Mouse (Mus musculus) kidney, embryonic 16.5 days (tissue): Measurements from ENCODE around the gene Cox8b. TPM values are rescaled to one million over a fixed set of nuclear protein-coding genes. Genes with fewer than 3 reads are reported as not detected.

ENCODE experiments used
- ATAC-seq: fragments of 200-750 bp; cut with Nextera tagmentation; 2 replicates; pipeline ENCODE4 v1.8.0; 2017; ENCODE audit warnings: moderate TSS enrichment; ENCODE audit not compliant: low FRiP score, low TSS enrichment
- H3K27ac ChIP-seq: fragments of 300-500 bp; sonication (generic); 2 replicates; pipeline ENCODE4 v1.5.1; 2014; ENCODE audit warnings: low read length
- H3K27me3 ChIP-seq: fragments of 300-500 bp; sonication (generic); 2 replicates; pipeline ENCODE4 v1.6.1; 2014; ENCODE audit warnings: low read length, control low read depth, mixed read lengths; ENCODE audit not compliant: insufficient read depth
- H3K36me3 ChIP-seq: fragments of 300-500 bp; sonication (generic); 2 replicates; pipeline ENCODE4 v1.6.1; 2014; ENCODE audit warnings: low read length, control low read depth, mixed read lengths; ENCODE audit not compliant: insufficient read depth
- H3K4me1 ChIP-seq: fragments of 300-500 bp; sonication (generic); 2 replicates; pipeline ENCODE4 v1.6.1; 2014; ENCODE audit warnings: low read length, control low read depth, mixed read lengths; ENCODE audit not compliant: insufficient read depth
- H3K4me2 ChIP-seq: fragments of 300-500 bp; sonication (generic); replicated peaks from 2 replicates; pipeline ENCODE4 v1.6.1; 2014; ENCODE audit warnings: low read depth, low read length
- H3K4me3 ChIP-seq: fragments of 300-500 bp; sonication (generic); 2 replicates; pipeline ENCODE4 v1.5.1; 2014; ENCODE audit warnings: mild to moderate bottlenecking, low read length
- H3K9ac ChIP-seq: fragments of 300-500 bp; sonication (generic); replicated peaks from 2 replicates; pipeline ENCODE4 v1.6.1; 2014; ENCODE audit warnings: low read length
- H3K9me3 ChIP-seq: fragments of 300-500 bp; sonication (generic); 2 replicates; pipeline ENCODE4 v1.6.1; 2016; ENCODE audit warnings: low read length, control low read depth
- WGBS: fragments of 180-500 bp; shearing (Covaris S2); extraction: QIAGEN DNeasy Blood & Tissue Kit; methylation state at CpG from one replicate; pipeline ENCODE4 v1.1.7; 2014; 5-methylcytosine and 5-hydroxymethylcytosine counted together
- polyA plus RNA-seq: library from polyadenylated mRNA; unstranded; fragments of >200 nt; fragmentation: Nextera tagmentation; extraction: Ambion mirVana; gene quantifications from 2 replicates; pipeline ENCODE4 v1.2.1, GENCODE M21; 2015

Gene Cox8b
- polyA plus RNA-seq, 1 experiment from 2014 or later = 2.6 TPM

DNA sequence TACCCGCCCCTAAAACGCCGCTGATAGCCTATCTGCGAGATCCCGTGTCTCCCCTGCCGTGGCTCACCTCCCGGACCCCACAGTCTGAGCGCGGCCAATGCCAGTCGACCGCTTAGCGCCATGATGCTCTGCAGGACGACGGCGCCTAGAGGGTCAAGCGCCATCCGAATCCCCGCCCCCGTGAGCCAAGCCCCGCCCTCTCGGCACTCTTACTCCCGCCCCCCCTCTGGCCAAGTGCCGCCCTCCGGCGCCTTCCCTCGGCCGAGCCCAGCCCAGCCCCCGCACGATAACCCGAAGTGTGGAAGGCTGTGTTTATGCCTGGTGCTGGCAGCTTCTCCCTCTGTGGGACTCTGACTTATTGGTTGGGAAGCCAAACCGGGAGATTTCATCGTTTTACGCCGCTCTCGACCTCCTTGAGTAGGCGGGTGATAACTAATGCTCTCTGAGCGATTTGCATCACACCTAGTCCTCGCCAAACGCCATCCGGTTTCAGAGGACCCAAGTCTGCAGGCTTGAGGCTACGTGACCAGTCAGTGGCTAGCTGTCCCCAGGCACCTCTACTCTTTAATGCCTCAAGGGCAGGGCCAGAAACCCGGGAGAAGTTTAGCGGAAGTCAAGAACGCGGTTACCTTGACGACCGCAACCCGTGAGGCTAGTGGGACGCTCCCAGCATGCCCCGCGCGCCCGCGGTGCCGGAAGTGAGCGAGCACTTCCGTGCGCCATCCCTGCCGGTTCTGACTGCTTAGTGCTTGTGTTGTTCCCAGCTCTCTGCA is 18.4 kb downstream of the Cox8b start, which contains the start of the genes Psmd13 and Sirt3:
Gene Psmd13 (plus strand): TSS at position 273 of the 773 bp plus-strand sequence.
Gene Sirt3 (minus strand): TSS at position 614 of the 773 bp plus-strand sequence.
- Histone ChIP-seq H3K9me3 (no peaks in the 10 kb centered on the region), H3K4me2 (peak within 1 kb of the TSS; percentile 74), H3K27ac (peak within 1 kb of the TSS; percentile 94), H3K4me3 (peak within 1 kb of the TSS; percentile 84), H3K9ac (peak within 1 kb of the TSS; percentile 85), H3K27me3 (no peaks in the 10 kb centered on the region), H3K4me1 (peaks cover 17% of the 10 kb centered on the region), H3K36me3 (peaks cover 8% of the 10 kb centered on the region; the same call in 1 of the 2 replicates)
- ATAC-seq = peak; percentile 96
- under 1% methylated on average over 56 of the region's 59 CpGs for WGBS

DNA sequence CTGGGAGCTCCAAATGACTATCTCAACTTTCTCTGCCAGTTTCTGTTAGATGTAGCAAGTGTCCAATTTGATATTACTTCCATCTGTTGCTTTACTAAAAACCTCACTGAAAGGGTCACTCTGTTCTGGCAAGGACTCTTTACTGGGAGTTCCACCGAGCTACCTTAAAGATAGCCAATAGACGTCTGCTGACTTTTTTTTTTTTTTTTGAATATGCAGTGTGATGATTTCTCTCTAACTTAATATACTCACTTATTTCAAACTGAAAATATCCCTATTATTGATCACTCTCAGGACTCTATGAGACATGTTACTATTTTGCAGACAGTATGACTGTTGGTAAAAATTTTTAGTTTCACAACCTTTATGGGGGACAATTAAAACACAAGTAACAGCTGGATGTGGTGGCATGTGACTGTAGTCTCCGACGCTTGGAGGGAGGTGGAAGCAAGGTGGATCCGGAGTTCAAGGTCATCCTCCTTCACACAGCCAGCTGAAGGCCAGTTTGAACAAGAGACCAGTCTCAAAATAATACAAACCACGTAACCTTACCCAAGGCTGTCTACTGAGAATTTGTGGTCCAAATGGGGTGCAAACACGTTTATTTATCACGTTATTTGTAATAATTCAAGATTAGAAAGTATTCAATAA is 19.3 kb downstream of the Cox8b start:
- peak overlapping the region; percentile 85; the same call in 1 of the 2 replicates for H3K9ac ChIP-seq
- WGBS = 12% methylated on average over 8 of the region's 8 CpGs
- peak overlapping the region; percentile 31; the same call in 1 of the 2 replicates for H3K27ac ChIP-seq
- peak overlapping the region; percentile 74 for H3K4me2 ChIP-seq
- H3K4me1 ChIP-seq = peaks cover 17% of the 10 kb centered on the region
- peaks cover 6% of the 10 kb centered on the region; the same call in 1 of the 2 replicates for H3K36me3 ChIP-seq
- ATAC-seq = no peak
- no peaks in the 10 kb centered on the region for H3K9me3 ChIP-seq
- no peaks in the 10 kb centered on the region for H3K27me3 ChIP-seq
- H3K4me3 ChIP-seq = peak overlapping the region; percentile 84

- H3K4me3 ChIP-seq = no peak overlapping the region
- H3K27me3 ChIP-seq = no peaks in the 10 kb centered on the region
- no peaks in the 10 kb centered on the region for H3K9me3 ChIP-seq
- peak overlapping the region; percentile 31; the same call in 1 of the 2 replicates for H3K27ac ChIP-seq
- H3K4me2 ChIP-seq = peak overlapping the region; percentile 74; the same call in 1 of the 2 replicates
- 72% methylated on average over 3 of the region's 3 CpGs for WGBS
- no peak for ATAC-seq
- H3K36me3 ChIP-seq = peaks cover 10% of the 10 kb centered on the region; the same call in 1 of the 2 replicates
- H3K9ac ChIP-seq = peak overlapping the region; percentile 28; the same call in 1 of the 2 replicates
- H3K4me1 ChIP-seq = peaks cover 17% of the 10 kb centered on the region
These were observed 19.8 kb downstream of the Cox8b start for GRCm38 (mm10) chr7:140880419-140880818.

- no peak overlapping the region for H3K27ac ChIP-seq
- H3K4me3 ChIP-seq = no peak overlapping the region
- no peak overlapping the region for H3K4me2 ChIP-seq
- H3K9me3 ChIP-seq = no peaks in the 10 kb centered on the region
- H3K9ac ChIP-seq = no peak overlapping the region
- peaks cover 16% of the 10 kb centered on the region; the same call in 1 of the 2 replicates for H3K36me3 ChIP-seq
- ATAC-seq = no peak
- peaks cover 17% of the 10 kb centered on the region for H3K4me1 ChIP-seq
- WGBS = 91% methylated on average over 7 of the region's 7 CpGs
- no peaks in the 10 kb centered on the region for H3K27me3 ChIP-seq
These were observed 20.9 kb downstream of the Cox8b start for GRCm38 (mm10) chr7:140879355-140879754.

DNA sequence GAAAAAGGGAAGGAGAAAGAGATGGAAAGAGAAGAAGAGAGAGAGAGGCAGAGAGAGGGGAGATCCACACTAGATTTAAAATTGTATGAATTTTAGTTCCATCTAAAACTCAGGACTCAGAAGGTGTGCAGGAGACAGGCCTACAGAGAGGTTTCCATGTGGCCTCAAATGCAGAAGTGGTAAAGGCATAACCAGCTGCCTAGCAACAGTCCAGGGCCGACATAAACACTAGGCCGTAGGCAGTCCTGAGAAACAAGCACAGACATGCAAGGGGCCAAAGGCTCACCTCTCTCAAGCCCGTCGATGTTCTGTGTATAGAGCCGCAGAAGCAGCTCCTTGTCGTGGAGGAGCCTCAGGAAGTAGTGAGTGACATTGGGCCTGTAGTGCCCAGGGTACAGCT is 22.9 kb downstream of the Cox8b start:
- Histone ChIP-seq H3K4me1 (peaks cover 8% of the 10 kb centered on the region), H3K4me2 (no peak overlapping the region), H3K36me3 (peaks cover 16% of the 10 kb centered on the region; the same call in 1 of the 2 replicates), H3K27me3 (no peaks in the 10 kb centered on the region), H3K4me3 (no peak overlapping the region), H3K9me3 (no peaks in the 10 kb centered on the region), H3K9ac (no peak overlapping the region), H3K27ac (no peak overlapping the region)
- 91% methylated on average over 6 of the region's 6 CpGs for WGBS
- ATAC-seq = no peak

- H3K36me3 ChIP-seq = peaks cover 16% of the 10 kb centered on the region; the same call in 1 of the 2 replicates
- 87% methylated on average over 4 of the region's 4 CpGs for WGBS
- no peak overlapping the region for H3K9ac ChIP-seq
- ATAC-seq = no peak
- H3K4me2 ChIP-seq = no peak overlapping the region
- H3K9me3 ChIP-seq = no peaks in the 10 kb centered on the region
- H3K4me3 ChIP-seq = no peak overlapping the region
- H3K4me1 ChIP-seq = no peaks in the 10 kb centered on the region
- H3K27ac ChIP-seq = no peak overlapping the region
- H3K27me3 ChIP-seq = no peaks in the 10 kb centered on the region
These were observed 26.0 kb downstream of the Cox8b start for GRCm38 (mm10) chr7:140874224-140874623.

DNA sequence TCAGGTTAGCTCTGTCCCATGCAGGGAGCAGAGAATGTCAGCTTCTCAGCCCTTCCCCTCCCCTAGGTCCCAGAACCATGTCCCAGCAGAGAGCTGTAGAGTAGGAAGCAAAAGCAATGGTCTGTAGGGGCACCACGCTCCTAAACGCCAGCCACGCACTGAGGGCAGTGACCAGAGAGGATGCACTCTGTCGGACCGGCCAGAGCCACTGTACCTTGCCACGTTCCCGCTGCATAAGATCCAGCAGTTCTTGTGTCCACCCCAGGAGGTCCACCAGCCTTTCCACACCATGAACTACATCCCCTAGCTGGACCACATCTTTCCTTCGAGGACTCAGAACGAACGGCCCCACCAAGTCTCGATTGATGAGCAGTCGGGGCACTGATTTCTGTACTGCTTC is 35.5 kb downstream of the Cox8b start:
- Histone ChIP-seq H3K4me3 (no peak overlapping the region), H3K27me3 (no peaks in the 10 kb centered on the region), H3K4me2 (no peak overlapping the region), H3K4me1 (no peaks in the 10 kb centered on the region), H3K9ac (no peak overlapping the region), H3K9me3 (no peaks in the 10 kb centered on the region), H3K27ac (no peak overlapping the region), H3K36me3 (peaks cover 55% of the 10 kb centered on the region)
- no peak for ATAC-seq
- 84% methylated on average over 12 of the region's 12 CpGs for WGBS

DNA sequence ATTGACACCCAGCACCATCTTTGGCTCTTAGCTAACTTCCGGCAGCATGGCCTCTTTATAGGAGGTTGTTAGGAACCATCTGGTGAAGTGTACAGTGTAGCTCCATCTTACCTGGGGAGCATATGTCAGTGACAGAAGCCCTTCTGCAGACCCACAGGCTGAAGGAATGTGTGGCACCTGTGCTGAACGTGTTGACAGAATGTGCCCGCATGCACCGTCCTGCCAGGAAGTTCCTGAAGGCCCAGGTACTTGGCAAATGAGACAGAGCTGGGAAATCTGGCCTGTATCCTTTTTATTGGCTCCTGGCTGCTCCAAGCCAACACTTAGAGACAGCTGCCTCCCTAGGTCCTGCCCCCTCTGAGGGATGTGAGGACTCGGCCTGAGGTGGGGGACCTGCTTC is 39.5 kb downstream of the Cox8b start:
- H3K27ac ChIP-seq = no peak overlapping the region
- H3K4me3 ChIP-seq = no peak overlapping the region
- no peak overlapping the region for H3K4me2 ChIP-seq
- no peak overlapping the region for H3K9ac ChIP-seq
- H3K27me3 ChIP-seq = no peaks in the 10 kb centered on the region
- no peaks in the 10 kb centered on the region for H3K9me3 ChIP-seq
- no peak for ATAC-seq
- peaks cover 12% of the 10 kb centered on the region for H3K4me1 ChIP-seq
- 87% methylated on average over 5 of the region's 5 CpGs for WGBS
- peaks cover 63% of the 10 kb centered on the region for H3K36me3 ChIP-seq

- H3K4me3 ChIP-seq = no peak overlapping the region
- no peaks in the 10 kb centered on the region for H3K27me3 ChIP-seq
- 68% methylated on average over 6 of the region's 6 CpGs for WGBS
- H3K4me2 ChIP-seq = no peak overlapping the region
- H3K9me3 ChIP-seq = no peaks in the 10 kb centered on the region
- H3K36me3 ChIP-seq = peaks cover 63% of the 10 kb centered on the region
- no peak overlapping the region for H3K9ac ChIP-seq
- H3K27ac ChIP-seq = no peak overlapping the region
- ATAC-seq = no peak
- peaks cover 18% of the 10 kb centered on the region for H3K4me1 ChIP-seq
These were observed 40.2 kb downstream of the Cox8b start for GRCm38 (mm10) chr7:140859997-140860396.
